Mouse (Mus musculus): ENCODE data around the gene Tenm2.
A peak's percentile ranks its signal among the peaks of the same experiment; 100 is the strongest.

The Tenm2 gene

GRCm38 (mm10) chr11:36052598-36052997 is 1183.2 kb downstream of the Tenm2 start:
- no peak for DNase-seq (ENCODE audit: low spot score)

- DNase-seq (ENCODE audit: low spot score), result no peak
Measured at GRCm38 (mm10) chr11:36052091-36052490, 1183.7 kb downstream of the Tenm2 start.

- DNase-seq (ENCODE audit: low spot score), result no peak
Measured at GRCm38 (mm10) chr11:36049547-36049946, 1186.2 kb downstream of the Tenm2 start.

GRCm38 (mm10) chr11:36045681-36046276 is 1190.0 kb downstream of the Tenm2 start:
- DNase-seq (ENCODE audit: low spot score), result peak; percentile 69

GRCm38 (mm10) chr11:36041411-36041810 is 1194.4 kb downstream of the Tenm2 start:
- no peak for DNase-seq (ENCODE audit: low spot score)

GRCm38 (mm10) chr11:36040508-36041233 is 1195.1 kb downstream of the Tenm2 start:
- DNase-seq (ENCODE audit: low spot score), result no peak

GRCm38 (mm10) chr11:36039825-36040224 is 1195.9 kb downstream of the Tenm2 start:
- no peak for DNase-seq (ENCODE audit: low spot score)

GRCm38 (mm10) chr11:36038386-36038785 is 1197.4 kb downstream of the Tenm2 start:
- no peak for DNase-seq (ENCODE audit: low spot score)

GRCm38 (mm10) chr11:36037311-36037710 is 1198.5 kb downstream of the Tenm2 start:
- DNase-seq (ENCODE audit: low spot score), result no peak

- DNase-seq (ENCODE audit: low spot score), result peak; percentile 53
Measured at GRCm38 (mm10) chr11:36036061-36036695, 1199.6 kb downstream of the Tenm2 start.

GRCm38 (mm10) chr11:36031751-36032150 is 1204.0 kb downstream of the Tenm2 start:
- DNase-seq (ENCODE audit: low spot score), result no peak

- DNase-seq (ENCODE audit: low spot score), result no peak
Measured at GRCm38 (mm10) chr11:36020009-36020408, 1215.8 kb downstream of the Tenm2 start.

- no peak for DNase-seq (ENCODE audit: low spot score)
Measured at GRCm38 (mm10) chr11:36013179-36013578, 1222.6 kb downstream of the Tenm2 start.

- no peak for DNase-seq (ENCODE audit: low spot score)
Measured at GRCm38 (mm10) chr11:36009281-36010208, 1226.2 kb downstream of the Tenm2 start.

GRCm38 (mm10) chr11:36002900-36003299 is 1232.9 kb downstream of the Tenm2 start:
- no peak for DNase-seq (ENCODE audit: low spot score)

GRCm38 (mm10) chr11:36001282-36001970 is 1234.3 kb downstream of the Tenm2 start:
- DNase-seq (ENCODE audit: low spot score), result peak; percentile 86

GRCm38 (mm10) chr11:36000585-36001281 is 1235.0 kb downstream of the Tenm2 start:
- DNase-seq (ENCODE audit: low spot score), result no peak

GRCm38 (mm10) chr11:36000038-36000437 is 1235.7 kb downstream of the Tenm2 start:
- no peak for DNase-seq (ENCODE audit: low spot score)

GRCm38 (mm10) chr11:35998048-35998447 is 1237.7 kb downstream of the Tenm2 start:
- no peak for DNase-seq (ENCODE audit: low spot score)

GRCm38 (mm10) chr11:35995310-35995709 is 1240.5 kb downstream of the Tenm2 start:
- DNase-seq (ENCODE audit: low spot score), result no peak

GRCm38 (mm10) chr11:35991846-35992245 is 1243.9 kb downstream of the Tenm2 start:
- no peak for DNase-seq (ENCODE audit: low spot score)

Measured in left cerebral cortex, adult 11 months (tissue).